Mouse (Mus musculus) heart, embryonic 11.5 days (tissue): Measurements from ENCODE around the gene Olfr1499. TPM values are rescaled to one million over a fixed set of nuclear protein-coding genes. Genes with fewer than 3 reads are reported as not detected.
"Not testable (repeated sequence)": the region's sequence is repeated elsewhere in the genome, so short reads cannot be mapped to it uniquely, and the experiment has no call there.

Experiments
- ATAC-seq: fragments of 200-750 bp; cut with Nextera tagmentation; replicated peaks from 2 replicates; pipeline ENCODE4 v1.8.0; 2017; ENCODE audit warnings: moderate library complexity; ENCODE audit not compliant: insufficient number of reproducible peaks, low FRiP score, low TSS enrichment
- H3K27ac ChIP-seq: fragments of 300-500 bp; sonication (generic); 2 replicates; pipeline ENCODE4 v1.5.1; 2014; ENCODE audit warnings: mild to moderate bottlenecking, low read depth, low read length
- H3K27me3 ChIP-seq: fragments of 300-500 bp; sonication (generic); 2 replicates; pipeline ENCODE4 v1.6.1; 2014; ENCODE audit warnings: mild to moderate bottlenecking, low read length, mixed read lengths; ENCODE audit not compliant: control insufficient read depth, insufficient read depth
- H3K36me3 ChIP-seq: fragments of 300-500 bp; sonication (generic); 2 replicates; pipeline ENCODE4 v1.6.1; 2014; ENCODE audit warnings: mild to moderate bottlenecking, low read length, moderate library complexity, mixed read lengths; ENCODE audit not compliant: control insufficient read depth, insufficient read depth
- H3K4me1 ChIP-seq: fragments of 300-500 bp; sonication (generic); 2 replicates; pipeline ENCODE4 v1.6.1; 2014; ENCODE audit warnings: low read length; ENCODE audit not compliant: control insufficient read depth, insufficient read depth
- H3K4me2 ChIP-seq: fragments of 300-500 bp; sonication (generic); 2 replicates; pipeline ENCODE4 v1.6.1; 2014; ENCODE audit warnings: mild to moderate bottlenecking, moderate library complexity
- H3K4me3 ChIP-seq: fragments of 300-500 bp; sonication (generic); 2 replicates; pipeline ENCODE4 v1.5.1; 2014; ENCODE audit warnings: low read depth, low read length
- H3K9ac ChIP-seq: fragments of 300-500 bp; sonication (generic); 2 replicates; pipeline ENCODE4 v1.6.1; 2014; ENCODE audit warnings: mild to moderate bottlenecking, low read depth, low read length, moderate library complexity
- H3K9me3 ChIP-seq: fragments of 300-500 bp; sonication (generic); replicated peaks from 2 replicates; pipeline ENCODE4 v1.6.1; 2016; ENCODE audit warnings: low read length; ENCODE audit not compliant: control insufficient read depth
- WGBS: fragments of 180-500 bp; shearing (Covaris S2); extraction: QIAGEN DNeasy Blood & Tissue Kit; methylation state at CpG from one replicate; pipeline ENCODE4 v1.1.7; 2014; ENCODE audit not compliant: insufficient replicate concordance; 5-methylcytosine and 5-hydroxymethylcytosine counted together
- polyA plus RNA-seq: library from polyadenylated mRNA; unstranded; fragments of >200 nt; fragmentation: Nextera tagmentation; extraction: Ambion mirVana; gene quantifications from 2 replicates; pipeline ENCODE4 v1.2.1, GENCODE M21; 2014

Olfr1499 gene
- not detected in 2 replicates for polyA plus RNA-seq

DNA sequence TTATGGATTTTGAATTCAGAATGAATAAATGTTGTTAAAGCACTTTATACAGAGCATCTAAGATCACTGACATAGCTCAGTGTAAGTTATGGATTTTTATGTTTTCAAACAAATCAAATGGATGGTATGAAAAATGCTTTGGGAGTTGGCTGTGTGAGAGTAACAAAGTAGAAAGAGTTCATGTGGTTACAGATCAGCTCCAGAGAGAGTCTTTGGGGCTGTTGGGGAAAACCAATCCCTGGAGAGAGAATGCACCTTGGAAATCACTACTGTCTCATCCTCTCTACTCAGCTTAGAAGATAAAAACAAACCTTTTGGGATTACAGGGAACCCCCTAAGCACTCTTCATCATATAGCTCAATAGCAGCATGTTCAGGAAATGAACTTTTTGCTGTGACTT lies at the start of gene Olfr1499:
Gene Olfr1499 (minus strand): TSS at position 101 of the 400 bp plus-strand sequence.
- no peak for ATAC-seq
- no peaks in the 10 kb centered on the region for H3K4me1 ChIP-seq
- H3K4me2 ChIP-seq = no peak within 1 kb of the TSS
- H3K27me3 ChIP-seq = no peaks in the 10 kb centered on the region
- H3K27ac ChIP-seq = no peak within 1 kb of the TSS
- H3K9me3 ChIP-seq = no peaks in the 10 kb centered on the region
- H3K9ac ChIP-seq = no peak within 1 kb of the TSS
- H3K4me3 ChIP-seq = no peak within 1 kb of the TSS
- H3K36me3 ChIP-seq = no peaks in the 10 kb centered on the region

DNA sequence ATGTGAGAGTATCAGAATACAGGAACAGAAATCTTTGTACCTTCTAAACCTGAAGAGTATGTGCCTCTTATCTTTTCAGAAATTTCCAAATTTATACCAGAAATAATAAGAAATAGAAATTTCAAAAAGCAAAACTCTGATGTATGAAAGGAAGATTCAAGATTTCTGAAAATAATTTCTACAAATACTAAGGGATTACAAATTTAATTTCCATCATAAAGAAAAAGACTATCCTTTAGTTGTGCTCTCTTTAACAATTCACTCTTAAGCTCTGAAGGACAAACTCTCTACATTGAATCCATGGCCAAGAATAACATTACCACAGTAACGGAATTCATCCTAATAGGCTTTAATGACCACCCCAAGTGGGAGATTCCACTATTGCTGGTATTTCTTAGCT lies 42.2 kb upstream of the Olfr1499 start, which contains the start of gene Olfr1502:
Gene Olfr1502 (plus strand): TSS at position 301 of the 400 bp plus-strand sequence.
- Histone ChIP-seq H3K9me3 (no peaks in the 10 kb centered on the region), H3K4me1 (no peaks in the 10 kb centered on the region), H3K27me3 (no peaks in the 10 kb centered on the region), H3K9ac (no peak within 1 kb of the TSS), H3K36me3 (no peaks in the 10 kb centered on the region), H3K4me2 (no peak within 1 kb of the TSS), H3K4me3 (no peak within 1 kb of the TSS), H3K27ac (no peak within 1 kb of the TSS)
- ATAC-seq = no peak
- WGBS = 70% methylated on average over 1 of the region's 1 CpGs

DNA sequence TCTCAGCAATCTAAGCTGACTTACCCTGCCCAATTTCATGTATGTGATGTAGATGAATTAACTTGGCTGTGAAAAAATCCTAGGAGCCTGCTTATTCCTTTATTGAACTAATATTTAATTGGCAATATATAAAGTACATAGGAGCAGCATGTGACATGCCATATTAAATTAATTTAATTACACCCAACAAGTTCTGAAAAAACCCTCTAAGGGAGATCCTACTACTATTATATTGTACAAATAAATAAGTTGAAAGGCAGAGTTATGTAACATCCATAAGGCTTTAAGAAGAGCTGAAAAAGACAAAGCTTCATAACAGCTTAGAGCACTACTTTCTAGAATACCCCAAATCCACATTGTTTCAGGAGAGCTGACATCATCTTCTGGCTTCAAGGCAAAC lies 31.3 kb upstream of the Olfr1499 start, which contains the start of gene Olfr1501:
Gene Olfr1501 (minus strand): TSS at position 101 of the 400 bp plus-strand sequence.
- H3K4me1 ChIP-seq, H3K9me3 ChIP-seq, H3K4me2 ChIP-seq, H3K4me3 ChIP-seq, H3K9ac ChIP-seq, ATAC-seq, H3K27ac ChIP-seq, H3K36me3 ChIP-seq, H3K27me3 ChIP-seq: not testable (repeated sequence)

DNA sequence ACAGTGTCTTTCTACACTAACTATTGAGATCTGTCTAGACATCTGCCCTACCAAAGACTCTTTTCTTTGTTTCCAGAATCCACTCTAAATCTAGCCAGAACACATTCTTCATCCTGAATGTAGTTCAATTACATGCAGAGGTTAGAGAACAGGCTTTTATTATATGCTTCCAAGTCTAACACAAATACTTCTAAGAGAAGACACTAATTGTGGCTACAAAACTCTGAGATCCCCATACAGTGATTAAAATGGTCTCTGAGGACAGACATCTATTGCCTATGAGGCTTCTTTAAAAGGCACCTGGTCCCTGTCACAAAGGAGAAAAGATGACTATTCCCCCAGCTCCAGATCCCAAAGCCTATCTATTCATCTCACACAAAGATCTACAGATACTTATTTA lies 11.1 kb upstream of the Olfr1499 start, which contains the start of gene Olfr1500:
Gene Olfr1500 (minus strand): TSS at position 101 of the 400 bp plus-strand sequence.
- H3K4me3 ChIP-seq = no peak within 1 kb of the TSS
- no peaks in the 10 kb centered on the region for H3K9me3 ChIP-seq
- no peaks in the 10 kb centered on the region for H3K27me3 ChIP-seq
- no peaks in the 10 kb centered on the region for H3K4me1 ChIP-seq
- H3K36me3 ChIP-seq = no peaks in the 10 kb centered on the region
- H3K27ac ChIP-seq = no peak within 1 kb of the TSS
- no peak within 1 kb of the TSS for H3K9ac ChIP-seq
- no peak for ATAC-seq
- no peak within 1 kb of the TSS for H3K4me2 ChIP-seq

DNA sequence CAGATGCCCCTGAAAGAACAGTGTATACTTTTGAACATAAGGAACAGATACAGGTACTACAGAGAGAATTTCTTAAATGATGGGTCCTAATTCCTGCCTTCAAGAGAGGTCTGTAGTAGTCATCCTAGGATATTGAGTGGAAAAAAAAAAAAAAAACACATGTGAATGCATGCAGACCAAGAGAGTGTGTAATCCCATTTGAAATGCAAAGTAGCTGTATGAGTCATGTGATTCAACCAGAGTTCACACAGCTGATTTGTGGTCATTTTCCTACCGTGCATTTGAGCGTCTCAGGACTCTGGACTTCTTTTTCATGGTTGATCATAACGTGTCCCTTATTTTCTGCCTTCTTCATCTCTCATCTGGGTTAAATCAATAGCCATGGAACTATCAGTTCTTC lies 9.2 kb upstream of the Olfr1499 start:
- Histone ChIP-seq H3K9me3 (no peaks in the 10 kb centered on the region), H3K4me1 (no peaks in the 10 kb centered on the region), H3K27me3 (no peaks in the 10 kb centered on the region), H3K4me3 (no peak overlapping the region), H3K9ac (no peak overlapping the region), H3K4me2 (no peak overlapping the region), H3K27ac (no peak overlapping the region), H3K36me3 (no peaks in the 10 kb centered on the region)
- ATAC-seq = no peak
- WGBS = 72% methylated on average over 3 of the region's 3 CpGs

DNA sequence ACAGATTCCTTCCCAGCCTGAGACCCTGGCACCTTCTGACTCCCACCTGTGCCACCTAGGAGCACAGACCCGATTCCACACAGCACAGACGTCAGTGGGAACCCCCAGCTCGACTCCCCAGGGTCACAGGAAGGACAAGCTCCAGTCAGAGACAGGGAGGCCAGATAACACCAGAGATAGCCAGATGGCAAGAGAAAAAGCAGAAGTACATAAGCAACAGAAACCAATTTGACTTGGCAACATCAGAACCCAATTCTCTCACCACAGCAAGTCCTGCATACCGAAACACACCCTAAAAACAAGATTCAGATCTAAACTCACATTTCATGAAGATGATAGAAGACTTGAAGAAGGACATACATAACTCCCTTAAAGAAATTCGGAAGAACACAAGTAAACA lies 1.6 kb upstream of the Olfr1499 start:
- Histone ChIP-seq H3K27me3 (no peaks in the 10 kb centered on the region), H3K4me2 (no peak overlapping the region), H3K27ac (no peak overlapping the region), H3K36me3 (no peaks in the 10 kb centered on the region), H3K9ac (no peak overlapping the region), H3K4me3 (no peak overlapping the region), H3K4me1 (no peaks in the 10 kb centered on the region), H3K9me3 (no peaks in the 10 kb centered on the region)
- ATAC-seq = no peak
- WGBS = 54% methylated on average over 5 of the region's 5 CpGs

DNA sequence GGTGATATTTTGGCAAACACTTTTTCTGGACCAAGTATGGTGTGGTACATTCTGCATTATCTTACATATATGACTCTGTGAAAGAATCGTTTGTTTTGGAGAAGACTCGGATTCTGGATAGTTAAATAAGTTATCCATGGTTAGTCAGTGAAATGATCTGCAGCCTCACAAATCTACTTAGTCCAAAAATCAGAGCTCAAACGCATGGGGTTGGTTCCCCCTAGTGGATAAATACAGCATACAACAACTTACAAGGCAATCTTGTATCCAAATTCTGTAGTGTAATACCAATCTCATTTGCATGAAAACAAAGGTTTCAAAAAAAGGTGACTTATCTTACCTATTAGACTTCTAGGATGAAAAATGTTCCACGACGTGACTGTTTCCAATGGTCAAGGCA lies 420 bp downstream of the Olfr1499 start:
- no peak overlapping the region for H3K27ac ChIP-seq
- no peak overlapping the region for H3K4me3 ChIP-seq
- 24% methylated on average over 5 of the region's 5 CpGs for WGBS
- no peak for ATAC-seq
- no peaks in the 10 kb centered on the region for H3K36me3 ChIP-seq
- H3K27me3 ChIP-seq = no peaks in the 10 kb centered on the region
- no peak overlapping the region for H3K4me2 ChIP-seq
- H3K9me3 ChIP-seq = no peaks in the 10 kb centered on the region
- no peaks in the 10 kb centered on the region for H3K4me1 ChIP-seq
- no peak overlapping the region for H3K9ac ChIP-seq

DNA sequence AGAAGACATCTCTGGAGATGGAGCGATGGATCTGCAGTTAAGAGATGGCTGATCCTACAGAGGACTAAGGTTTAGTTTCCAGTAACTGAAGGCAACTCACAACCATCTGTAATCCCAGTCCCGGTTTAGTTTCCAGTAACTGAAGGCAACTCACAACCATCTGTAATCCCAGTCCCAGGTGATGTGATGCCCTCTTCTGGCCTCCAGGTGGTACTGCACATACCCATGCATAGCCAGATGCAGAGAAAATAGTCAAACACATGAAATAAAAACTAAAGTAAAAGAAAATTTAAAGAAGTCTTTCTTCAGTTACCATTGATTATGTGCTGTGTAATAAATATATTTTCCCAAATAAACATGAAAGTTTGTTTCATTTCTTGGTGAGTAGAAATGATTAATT lies 6.4 kb downstream of the Olfr1499 start:
- Histone ChIP-seq H3K27ac (no peak overlapping the region), H3K27me3 (no peaks in the 10 kb centered on the region), H3K9ac (no peak overlapping the region), H3K4me1 (no peaks in the 10 kb centered on the region), H3K36me3 (no peaks in the 10 kb centered on the region), H3K9me3 (no peaks in the 10 kb centered on the region), H3K4me2 (no peak overlapping the region), H3K4me3 (no peak overlapping the region)
- 71% methylated on average over 2 of the region's 2 CpGs for WGBS
- no peak for ATAC-seq

DNA sequence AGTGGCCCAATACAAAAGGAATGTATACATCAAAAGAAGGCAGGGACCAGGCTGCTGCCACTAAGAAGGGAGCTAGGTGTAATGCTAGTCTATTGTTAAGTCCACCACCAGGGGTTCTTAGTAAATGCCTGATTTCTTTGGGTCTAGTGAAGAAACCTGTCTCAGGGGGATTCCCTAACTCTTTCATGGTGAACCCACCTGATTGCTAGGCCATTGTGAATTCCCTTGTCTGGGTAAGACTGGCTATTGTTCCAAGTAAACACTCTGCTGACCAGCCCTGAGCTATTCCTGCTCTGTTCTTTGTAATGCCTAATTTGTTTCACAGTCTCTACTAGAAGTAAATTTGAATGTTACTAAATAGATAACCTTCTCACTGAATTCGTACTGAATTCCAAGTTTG lies 13.8 kb downstream of the Olfr1499 start:
- H3K36me3 ChIP-seq, ATAC-seq, H3K4me3 ChIP-seq, H3K9ac ChIP-seq, H3K4me2 ChIP-seq, H3K27ac ChIP-seq, H3K27me3 ChIP-seq, H3K9me3 ChIP-seq, H3K4me1 ChIP-seq: not testable (repeated sequence)
- 55% methylated on average over 1 of the region's 1 CpGs for WGBS
